Mouse (Mus musculus): ENCODE measurements around the gene Kit. TPM values are rescaled to one million over a fixed set of nuclear protein-coding genes. Genes with fewer than 3 reads are reported as not detected.

Gene Kit
- total and polyA plus RNA-seq, 2 experiments = 2.4 to 4.0 TPM

GRCm38 (mm10) chr5:75705421-75705820 is 130.7 kb downstream of the Kit start:
- Histone ChIP-seq H3K4me1 (ENCODE audit: control insufficient read depth, insufficient read depth, low read length) (no peaks in the 10 kb centered on the region), H3K27me3 (ENCODE audit: control insufficient read depth, insufficient read depth, low read length) (no peaks in the 10 kb centered on the region), H3K27ac (replicated peaks; ENCODE audit: insufficient read depth, low read depth, low read length) (no peak overlapping the region), H3K4me3 (ENCODE audit: insufficient read depth, low read depth, low read length) (no peak overlapping the region), H3K79me2 (ENCODE audit: control insufficient read depth, insufficient read depth, low read length) (no peaks in the 10 kb centered on the region), H3K36me3 (ENCODE audit: control insufficient read depth, insufficient read depth, low read length) (no peaks in the 10 kb centered on the region), H3K9ac (ENCODE audit: low read depth, low read length) (no peak overlapping the region)
- DNase-seq (ENCODE audit: extremely low read depth, low read depth, low spot score) = no peak
- TF ChIP-seq CTCF (IDR thresholded peaks at IDR 0.05; ENCODE audit: low read depth, low read length) = no peak
- 95% methylated on average over 1 of the region's 1 CpGs for WGBS

Data from liver, adult 2 months (tissue).